Mouse (Mus musculus) MEL (cell line): ENCODE measurements at regions not wholly inside any gene's neighbourhood (a gene's known extent, or its start where the extent isn't known, plus 50 kb on each side); places are given as distances from the start of the nearest gene placed in this dataset.

Source experiments
- DNase-seq: peaks from one replicate; pipeline ENCODE4 v3.0.0; 2011; ENCODE audit warnings: low read depth, low spot score
- H3K27ac ChIP-seq: 2 replicates; pipeline ENCODE4 v1.5.1; 2012; ENCODE audit warnings: low read depth, mild to moderate bottlenecking, control low read depth, low read length, moderate library complexity; ENCODE audit not compliant: control insufficient read depth
- H3K27me3 ChIP-seq, 2 experiments: fragments of 150-350 bp in 1 of 2; sonication (generic) in 1 of 2; 2 replicates each; pipeline ENCODE4 v1.6.1; 2012; ENCODE audit warnings: low read length in 2 of 2, mild to moderate bottlenecking in 2 of 2, improper control_type of control experiment in 1 of 2, moderate library complexity in 1 of 2; ENCODE audit not compliant: insufficient read depth in 2 of 2, control insufficient read depth in 1 of 2
- H3K36me3 ChIP-seq, 2 experiments: 2 replicates each; pipeline ENCODE4 v1.6.1; 2012 to 2014; ENCODE audit warnings: low read length in 2 of 2, improper control_type of control experiment in 1 of 2, inconsistent platforms in 1 of 2, mild to moderate bottlenecking in 1 of 2; ENCODE audit not compliant: insufficient read depth in 2 of 2, control insufficient read depth in 1 of 2
- H3K4me1 ChIP-seq, 2 experiments: fragments of 150-350 bp in 1 of 2; sonication (generic) in 1 of 2; 2 replicates each; pipeline ENCODE4 v1.6.1; 2012; ENCODE audit warnings: low read length in 2 of 2, improper control_type of control experiment in 1 of 2, mild to moderate bottlenecking in 1 of 2; ENCODE audit not compliant: insufficient read depth in 2 of 2, control insufficient read depth in 1 of 2
- H3K4me3 ChIP-seq, 2 experiments: fragments of 150-350 bp in 1 of 2; sonication (generic) in 1 of 2; 2 replicates each; pipeline ENCODE4 v1.5.1; 2012; ENCODE audit warnings: low read depth in 2 of 2, low read length in 2 of 2, mild to moderate bottlenecking in 2 of 2, moderate library complexity in 2 of 2, control low read depth in 1 of 2, improper control_type of control experiment in 1 of 2; ENCODE audit not compliant: control insufficient read depth in 1 of 2, insufficient read depth in 1 of 2
- H3K79me2 ChIP-seq: 2 replicates; pipeline ENCODE4 v1.6.1; 2012; ENCODE audit warnings: mild to moderate bottlenecking, low read length, moderate library complexity; ENCODE audit not compliant: control insufficient read depth, poor library complexity, insufficient read depth
- H3K9ac ChIP-seq: 2 replicates; pipeline ENCODE4 v1.6.1; 2012; ENCODE audit warnings: low read depth, mild to moderate bottlenecking, control low read depth, low read length, moderate library complexity; ENCODE audit not compliant: control insufficient read depth, poor library complexity, severe bottlenecking
- H3K9me3 ChIP-seq: fragments of 150-350 bp; sonication (generic); replicated peaks from 2 replicates; pipeline ENCODE4 v1.6.1; 2012; ENCODE audit warnings: mild to moderate bottlenecking, low read length, improper control_type of control experiment, moderate library complexity; ENCODE audit not compliant: insufficient read depth
- ELF1 ChIP-seq: IDR thresholded peaks from 2 replicates; pipeline ENCODE4 v1.6.1; 2014; ENCODE audit warnings: low read depth, mild to moderate bottlenecking, inconsistent platforms, low read length, improper control_type of control experiment, moderate library complexity
- ETS1 ChIP-seq: IDR thresholded peaks from 2 replicates; pipeline ENCODE4 v1.6.1; 2012; ENCODE audit warnings: low read depth, mild to moderate bottlenecking, inconsistent platforms, low read length, improper control_type of control experiment, moderate library complexity
- GABPA ChIP-seq: IDR thresholded peaks from 2 replicates; pipeline ENCODE4 v1.6.1; 2012; ENCODE audit warnings: low read depth, mild to moderate bottlenecking, inconsistent platforms, low read length, improper control_type of control experiment, moderate library complexity
- GATA1 ChIP-seq: IDR thresholded peaks from 2 replicates; pipeline ENCODE4 v1.6.1; 2011; ENCODE audit warnings: low read depth, low read length, improper control_type of control experiment
- MAFK ChIP-seq: IDR thresholded peaks from 2 replicates; pipeline ENCODE4 v1.6.1; 2011; ENCODE audit warnings: low read depth, mild to moderate bottlenecking, low read length, improper control_type of control experiment, borderline replicate concordance
- MAX ChIP-seq: IDR thresholded peaks from 2 replicates; pipeline ENCODE4 v1.6.1; 2011; ENCODE audit warnings: low read length, improper control_type of control experiment
- MAZ ChIP-seq: IDR thresholded peaks from 2 replicates; pipeline ENCODE4 v1.6.1; 2012; ENCODE audit warnings: low read depth, mild to moderate bottlenecking, inconsistent platforms, low read length, improper control_type of control experiment
- MXI1 ChIP-seq: IDR thresholded peaks from 2 replicates; pipeline ENCODE4 v1.6.1; 2011; ENCODE audit warnings: mild to moderate bottlenecking, low read depth, low read length, improper control_type of control experiment
- NELFE ChIP-seq: IDR thresholded peaks from 2 replicates; pipeline ENCODE4 v1.6.1; 2011; ENCODE audit warnings: low read depth, low read length, improper control_type of control experiment
- NRF1 ChIP-seq: IDR thresholded peaks from 2 replicates; pipeline ENCODE4 v1.6.1; 2014; ENCODE audit warnings: low read depth, mild to moderate bottlenecking, inconsistent platforms, low read length, improper control_type of control experiment, moderate library complexity; ENCODE audit not compliant: poor library complexity, insufficient read depth, severe bottlenecking
- POLR2A ChIP-seq, 2 experiments: IDR thresholded peaks; 2 replicates each; pipeline ENCODE4 v1.6.1; 2011 to 2012; ENCODE audit warnings: low read length in 2 of 2, mild to moderate bottlenecking in 2 of 2, control low read depth in 1 of 2, improper control_type of control experiment in 1 of 2, low read depth in 1 of 2, moderate library complexity in 1 of 2; ENCODE audit not compliant: control insufficient read depth in 1 of 2, insufficient read depth in 1 of 2, poor library complexity in 1 of 2
- POLR2AphosphoS2 ChIP-seq: IDR thresholded peaks from 2 replicates; pipeline ENCODE4 v1.6.1; 2011; ENCODE audit warnings: low read length, improper control_type of control experiment
- POLR2AphosphoS5 ChIP-seq: IDR thresholded peaks from 2 replicates; pipeline ENCODE4 v1.6.1; 2012; ENCODE audit warnings: low read depth, borderline replicate concordance, mild to moderate bottlenecking, inconsistent platforms, low read length, moderate library complexity, mixed read lengths
- SMC3 ChIP-seq: IDR thresholded peaks from 2 replicates; pipeline ENCODE4 v1.6.1; 2011; ENCODE audit warnings: low read depth, low read length, improper control_type of control experiment
- USF2 ChIP-seq, 2 experiments: IDR thresholded peaks; 2 replicates each; pipeline ENCODE4 v1.6.1; 2011 to 2012; ENCODE audit warnings: improper control_type of control experiment in 2 of 2, low read length in 2 of 2, borderline replicate concordance in 1 of 2, inconsistent platforms in 1 of 2, low read depth in 1 of 2, mild to moderate bottlenecking in 1 of 2; ENCODE audit not compliant: insufficient read depth in 1 of 2
- ZC3H11A ChIP-seq: IDR thresholded peaks from 2 replicates; pipeline ENCODE4 v1.6.1; 2012; ENCODE audit warnings: low read depth, mild to moderate bottlenecking, inconsistent platforms, low read length, improper control_type of control experiment
- ZMIZ1 ChIP-seq: IDR thresholded peaks from 2 replicates; pipeline ENCODE4 v1.6.1; 2012; ENCODE audit warnings: low read depth, mild to moderate bottlenecking, inconsistent platforms, low read length, improper control_type of control experiment, moderate library complexity

- Histone ChIP-seq H3K79me2 (no peaks in the 10 kb centered on the region), H3K4me3 (no peak overlapping the region), H3K27ac (no peak overlapping the region), H3K27me3 (no peaks in the 10 kb centered on the region), H3K36me3 (peaks cover 0 to 13% of the 10 kb centered on the region in 2 experiments; a peak in 2 of 4 replicates), H3K9ac (no peak overlapping the region), H3K9me3 (no peaks in the 10 kb centered on the region), H3K4me1 (peaks cover 5 to 10% of the 10 kb centered on the region in 2 experiments)
- no peak for DNase-seq
- TF ChIP-seq USF2 (IDR thresholded peaks at IDR 0.05; ENCODE audit: borderline replicate concordance in 1 of 2, insufficient read depth in 1 of 2, low read depth in 1 of 2, low read length in 2 of 2) (no peak), ZC3H11A (no peak), MAFK (no peak), GATA1 (peak; percentile 65; the same call in 1 of the 2 replicates)
These were observed 186.0 kb upstream of the Paip1 start for GRCm38 (mm10) chr13:119242358-119242757.

GRCm38 (mm10) chr13:119247101-119247500 is 181.3 kb upstream of the Paip1 start:
- Histone ChIP-seq H3K36me3 (peaks cover 0 to 6% of the 10 kb centered on the region in 2 experiments; a peak in 2 of 4 replicates), H3K9ac (no peak overlapping the region), H3K9me3 (no peaks in the 10 kb centered on the region), H3K79me2 (no peaks in the 10 kb centered on the region)
- DNase-seq = no peak
- TF ChIP-seq NELFE (no peak), ETS1 (no peak), GABPA (no peak), POLR2A (IDR thresholded peaks at IDR 0.05; ENCODE audit: control insufficient read depth in 1 of 2, insufficient read depth in 1 of 2, low read depth in 1 of 2, low read length in 2 of 2, poor library complexity in 1 of 2) (no peak), ZC3H11A (no peak), POLR2AphosphoS2 (no peak), MAX (no peak), ZMIZ1 (no peak), MXI1 (no peak), POLR2AphosphoS5 (no peak), MAZ (no peak), NRF1 (no peak), ELF1 (no peak), SMC3 (no peak)
- TF ChIP-seq, all 39 proteins: peak for 0
- Histone ChIP-seq H3K27ac (no peak overlapping the region), H3K4me3 (no peak overlapping the region), H3K4me1 (peaks cover 4 to 5% of the 10 kb centered on the region in 2 experiments), H3K27me3 (no peaks in the 10 kb centered on the region)
